Mouse (Mus musculus): ENCODE measurements at regions not wholly inside any gene's neighbourhood (a gene's known extent, or its start where the extent isn't known, plus 50 kb on each side); places are given as distances from the start of the nearest gene placed in this dataset.
A peak's percentile ranks its signal among the peaks of the same experiment; 100 is the strongest.

GRCm38 (mm10) chr13:63696399-63696798 is 118.6 kb upstream of the Ercc6l2 start:
- DNase-seq (ENCODE audit: low spot score in 2 of 2) = peak in 1 of 2 experiments; percentile 5

DNA sequence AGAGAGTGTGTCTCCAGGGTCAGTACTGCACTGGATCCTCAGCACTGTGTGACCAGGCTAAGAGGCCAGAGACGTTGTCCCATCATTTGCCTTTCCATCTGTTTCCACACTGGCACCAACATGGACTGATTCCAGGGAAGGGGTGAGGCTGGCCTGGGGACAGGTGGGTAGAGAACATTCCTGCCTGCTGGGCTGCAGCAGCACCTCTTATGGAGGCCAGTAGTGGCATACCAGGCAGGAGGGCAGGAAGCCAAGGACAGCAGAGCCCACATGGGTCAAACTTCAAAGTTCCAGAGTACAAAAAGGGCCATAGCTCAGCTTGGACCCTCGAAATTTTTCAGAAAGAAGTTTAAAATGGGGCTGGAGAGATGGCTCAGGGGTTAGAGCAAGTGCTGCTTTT is 115.4 kb upstream of the Ercc6l2 start:
- no peak for DNase-seq (ENCODE audit: low spot score in 2 of 2)

GRCm38 (mm10) chr13:63700747-63701146 is 114.3 kb upstream of the Ercc6l2 start:
- no peak for DNase-seq (ENCODE audit: low spot score in 2 of 2)

DNA sequence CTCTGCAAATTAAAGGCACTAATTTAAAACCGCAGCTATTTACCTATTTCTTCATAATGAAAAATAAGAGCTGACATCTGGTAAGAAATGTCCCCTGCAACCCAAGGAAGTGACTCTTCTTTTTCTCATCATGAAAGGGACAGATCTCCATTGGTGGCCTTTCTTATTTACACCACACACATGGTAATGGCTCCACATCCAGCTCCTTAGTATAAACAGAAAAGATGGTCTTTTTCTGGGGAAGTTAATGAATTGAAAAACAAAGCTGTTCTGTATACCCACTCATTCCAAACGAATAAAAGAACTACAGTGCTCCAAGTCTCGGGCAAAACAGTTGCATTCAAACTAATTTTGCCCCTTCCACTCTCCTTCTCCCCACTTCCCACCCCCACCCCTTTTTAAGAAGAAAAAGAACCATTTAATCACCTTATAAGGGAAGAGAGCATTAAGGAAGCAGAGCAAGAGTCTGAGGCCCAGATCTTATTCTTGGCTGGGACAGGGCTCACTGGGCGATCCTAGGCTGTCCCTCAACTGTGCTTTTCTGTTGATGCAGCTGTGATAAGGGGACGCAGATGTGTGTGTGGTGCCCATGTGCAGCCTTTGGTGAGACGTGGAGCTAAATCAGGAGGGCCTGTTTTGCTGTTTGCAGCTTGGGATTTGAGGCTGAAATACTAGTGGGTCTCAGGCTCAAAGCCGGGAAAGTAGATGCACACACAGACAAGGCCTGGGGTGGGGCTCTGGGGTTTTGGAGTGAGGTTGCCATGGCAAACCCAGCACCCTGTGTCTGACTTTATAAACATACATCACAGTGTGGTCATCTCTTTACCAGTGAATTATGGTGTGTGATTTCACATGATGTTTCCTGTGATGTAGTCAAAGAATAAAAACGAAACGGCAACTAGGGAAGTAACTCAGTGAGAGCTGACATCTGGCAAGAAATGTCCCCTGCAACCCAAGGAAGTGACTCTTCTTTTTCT is 113.6 kb upstream of the Ercc6l2 start:
- no peak for DNase-seq (ENCODE audit: low spot score in 2 of 2)

DNA sequence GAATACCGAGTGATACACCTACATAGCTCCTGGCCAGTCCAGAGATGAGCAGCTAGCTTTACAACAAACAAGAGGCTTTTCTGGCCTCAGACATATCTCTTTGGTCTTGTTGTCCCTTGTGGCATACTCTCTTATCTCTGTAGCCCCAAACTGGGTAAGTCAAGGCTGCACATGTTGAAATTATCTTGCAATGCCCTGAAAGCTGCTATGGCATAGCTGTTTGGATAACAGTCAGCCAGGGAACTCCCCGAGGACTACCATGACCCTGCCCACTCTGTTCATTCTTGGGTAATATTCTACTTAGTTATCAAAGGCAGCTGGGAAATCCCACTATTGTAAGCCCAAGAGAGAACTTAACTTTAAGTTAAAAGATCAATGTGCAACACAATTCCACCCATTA is 106.5 kb upstream of the Ercc6l2 start:
- DNase-seq (ENCODE audit: low spot score in 2 of 2) = no peak

- no peak for DNase-seq (ENCODE audit: low spot score in 2 of 2)
Observed at GRCm38 (mm10) chr13:63713137-63713536, 101.9 kb upstream of the Ercc6l2 start.

DNA sequence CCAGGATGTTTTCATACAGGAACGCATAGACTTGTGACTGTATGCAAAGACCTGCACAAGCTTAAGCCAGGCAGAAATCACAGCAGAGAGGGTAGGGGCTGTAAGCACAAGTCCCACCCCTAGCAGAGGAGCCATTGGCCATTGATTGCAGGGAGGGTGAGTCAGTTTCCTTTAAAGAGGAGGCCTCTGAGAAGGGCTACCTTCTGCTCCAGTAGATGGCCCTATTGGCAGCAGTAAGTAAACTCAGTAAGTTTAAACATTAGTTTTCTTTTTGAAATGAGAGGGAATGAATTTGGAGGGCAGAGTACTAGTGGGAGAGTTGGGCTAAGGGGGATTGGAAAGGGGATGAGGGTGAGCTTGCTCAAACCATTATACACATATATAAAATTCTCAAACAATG is 98.5 kb upstream of the Ercc6l2 start:
- DNase-seq (ENCODE audit: low spot score in 2 of 2) = no peak

- DNase-seq (ENCODE audit: low spot score in 2 of 2) = no peak
Observed at GRCm38 (mm10) chr13:63717249-63717648, 97.8 kb upstream of the Ercc6l2 start.

DNA sequence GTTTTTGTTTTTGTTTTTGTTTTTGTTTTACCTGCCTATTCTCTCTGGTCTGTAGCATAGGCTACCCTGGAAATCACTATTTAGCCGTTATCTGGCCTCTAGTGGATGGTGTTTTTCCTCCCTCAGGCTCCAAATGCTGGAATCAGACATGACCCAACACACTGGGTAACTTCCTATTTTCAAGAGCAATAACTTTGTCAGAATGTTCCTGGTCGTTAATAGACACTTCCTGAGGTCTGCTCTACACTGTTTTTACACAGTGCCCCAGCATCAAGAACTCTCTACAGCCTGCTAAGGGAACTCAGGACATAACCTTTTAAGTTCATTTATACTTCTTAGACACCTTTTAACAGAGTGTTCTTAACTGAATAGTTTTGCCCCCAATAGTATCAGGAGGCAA is 96.3 kb upstream of the Ercc6l2 start:
- DNase-seq (ENCODE audit: low spot score in 2 of 2) = no peak

GRCm38 (mm10) chr13:63719351-63720207 is 95.5 kb upstream of the Ercc6l2 start:
- no peak for DNase-seq (ENCODE audit: low spot score in 2 of 2)

DNA sequence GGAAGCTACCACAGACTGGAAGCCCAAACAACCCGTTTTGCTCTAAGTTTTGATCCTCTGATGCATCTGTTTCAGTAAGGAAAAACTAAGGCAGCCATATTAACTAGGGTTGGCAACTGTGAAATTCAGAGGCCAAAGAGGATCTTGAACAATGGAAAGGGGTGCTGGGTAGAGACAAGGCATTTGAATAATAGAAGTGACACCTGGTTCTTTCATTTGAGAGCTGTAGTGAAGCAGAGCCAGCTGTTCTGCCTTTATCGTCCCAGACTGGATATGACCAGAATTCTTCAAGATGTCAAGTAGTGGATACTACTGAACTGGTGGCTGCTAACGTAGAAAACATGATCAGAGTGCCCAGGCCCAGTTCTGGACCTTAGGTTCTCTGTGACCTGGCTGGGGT is 94.4 kb upstream of the Ercc6l2 start:
- DNase-seq (ENCODE audit: low spot score in 2 of 2) = no peak

GRCm38 (mm10) chr13:63721011-63721625 is 93.9 kb upstream of the Ercc6l2 start:
- DNase-seq (ENCODE audit: low spot score in 2 of 2) = no peak

DNA sequence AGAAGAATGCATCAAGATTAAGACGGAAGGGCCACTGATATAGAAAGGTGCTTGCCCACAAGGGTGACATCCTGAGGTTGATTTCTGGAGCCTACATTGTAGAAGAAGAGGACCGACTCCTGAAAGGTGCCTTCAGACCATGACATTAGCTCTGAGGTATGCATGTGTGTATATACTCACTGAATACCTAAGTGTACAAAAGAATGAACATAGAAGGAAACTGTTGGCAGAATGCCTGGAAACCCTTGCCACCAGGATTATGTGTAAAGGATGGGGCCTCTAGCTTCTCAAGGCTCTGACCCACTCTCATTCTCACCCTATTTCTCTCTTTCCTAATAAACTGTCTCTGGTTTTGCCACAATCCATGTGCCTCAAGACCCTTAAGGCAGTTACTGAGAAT is 90.7 kb upstream of the Ercc6l2 start:
- DNase-seq (ENCODE audit: low spot score in 2 of 2) = no peak

- peak in 1 of 2 experiments; percentile 5 for DNase-seq (ENCODE audit: low spot score in 2 of 2)
Observed at GRCm38 (mm10) chr13:63724843-63725582, 90.0 kb upstream of the Ercc6l2 start.

GRCm38 (mm10) chr13:63726035-63726434 is 89.0 kb upstream of the Ercc6l2 start:
- DNase-seq (ENCODE audit: low spot score in 2 of 2) = no peak

DNA sequence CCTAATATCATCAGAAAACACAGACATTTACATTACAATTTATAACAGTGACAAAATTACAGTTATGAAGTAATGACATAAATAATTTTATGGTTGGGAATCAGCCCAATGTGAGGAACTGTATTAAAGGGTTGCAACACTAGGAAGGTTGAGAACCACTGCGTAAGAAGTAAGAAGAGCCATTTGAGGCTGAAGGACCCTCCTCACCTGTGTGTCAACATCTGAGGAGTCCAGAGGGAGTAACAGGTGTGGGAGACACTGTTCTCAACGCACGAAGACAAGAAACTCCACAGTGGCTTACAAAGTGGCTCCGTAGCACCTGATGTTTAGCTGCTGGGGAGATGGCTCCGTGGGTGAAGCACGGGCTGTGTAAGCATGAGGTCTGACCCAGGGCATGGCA is 88.5 kb upstream of the Ercc6l2 start:
- DNase-seq (ENCODE audit: low spot score in 2 of 2) = no peak

- no peak for DNase-seq (ENCODE audit: low spot score in 2 of 2)
Observed at GRCm38 (mm10) chr13:63735739-63736138, 79.3 kb upstream of the Ercc6l2 start.

GRCm38 (mm10) chr13:63741879-63742278 is 73.2 kb upstream of the Ercc6l2 start:
- DNase-seq (ENCODE audit: low spot score in 2 of 2) = peak; percentile 4 to 34

DNA sequence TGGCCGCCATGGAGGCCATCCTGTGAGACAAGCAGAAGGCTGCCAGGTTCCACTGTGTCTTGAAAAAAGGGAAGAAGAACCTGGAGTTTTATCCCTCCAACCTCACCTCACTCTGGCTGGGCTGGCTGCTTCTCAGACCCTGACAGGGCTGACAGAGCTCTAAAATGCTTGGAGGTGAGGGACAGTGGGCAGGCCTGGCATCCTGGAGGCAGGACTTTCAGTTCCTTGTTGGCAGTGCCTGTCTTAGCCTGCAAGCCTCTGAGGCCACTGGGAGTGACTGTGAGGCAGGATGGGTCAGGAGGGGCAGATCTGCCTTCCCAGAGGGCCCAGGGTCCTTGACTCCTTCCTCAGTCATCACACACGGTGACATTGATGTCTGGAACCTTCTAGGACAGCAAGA is 66.3 kb upstream of the Ercc6l2 start:
- DNase-seq (ENCODE audit: low spot score in 2 of 2) = no peak

DNA sequence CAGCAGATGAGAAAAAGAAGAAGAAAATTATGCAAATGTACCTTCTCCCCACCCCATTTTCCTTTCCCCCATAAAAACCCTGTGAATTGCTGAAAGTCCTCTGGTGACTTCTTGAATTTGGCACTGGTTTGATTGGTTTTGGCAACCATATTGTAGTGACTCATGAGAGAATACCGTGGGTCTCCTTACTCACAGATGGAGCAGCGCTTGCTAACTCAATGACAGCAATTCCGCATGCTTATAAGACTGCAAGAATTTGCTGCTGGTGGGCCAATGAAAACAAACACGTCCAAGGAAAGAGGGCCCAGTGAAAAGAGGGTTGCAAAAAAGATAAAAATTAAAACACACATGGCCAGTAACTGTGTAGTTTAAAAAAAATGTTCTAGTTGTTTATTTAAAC is 65.0 kb upstream of the Ercc6l2 start:
- DNase-seq (ENCODE audit: low spot score in 2 of 2) = peak; percentile 22 to 71

GRCm38 (mm10) chr13:63751196-63751595 is 63.8 kb upstream of the Ercc6l2 start:
- no peak for DNase-seq (ENCODE audit: low spot score in 2 of 2)

Data from layer of hippocampus, adult 18-20 months (tissue).